Mouse (Mus musculus): ENCODE measurements at regions not wholly inside any gene's neighbourhood (a gene's known extent, or its start where the extent isn't known, plus 50 kb on each side); places are given as distances from the start of the nearest gene placed in this dataset.
A peak's percentile ranks its signal among the peaks of the same experiment; 100 is the strongest.

- Histone ChIP-seq H3K27ac (peak overlapping the region; percentile 70; the same call in 1 of the 2 replicates), H3K9me3 (replicated peaks) (no peaks in the 10 kb centered on the region), H3K36me3 (no peaks in the 10 kb centered on the region), H3K4me1 (peaks cover 9% of the 10 kb centered on the region), H3K4me3 (no peak overlapping the region), H3K27me3 (ENCODE audit: low read depth, poor library complexity, severe bottlenecking) (no peaks in the 10 kb centered on the region)
- DNase-seq (ENCODE audit: low spot score) = peak; percentile 40
- WGBS = 29% methylated on average over 4 of the region's 4 CpGs
Observed at GRCm38 (mm10) chr10:29921658-29922057, 278.7 kb downstream of the Cenpw start.

GRCm38 (mm10) chr10:29897780-29898363 is 302.5 kb downstream of the Cenpw start:
- Histone ChIP-seq H3K9me3 (replicated peaks) (no peaks in the 10 kb centered on the region), H3K36me3 (no peaks in the 10 kb centered on the region), H3K27me3 (ENCODE audit: low read depth, poor library complexity, severe bottlenecking) (no peaks in the 10 kb centered on the region), H3K4me3 (no peak overlapping the region), H3K4me1 (peaks cover 13% of the 10 kb centered on the region), H3K27ac (0 out of 2 replicates have a peak overlapping the region, but pooled peaks have one; percentile 39)
- no peak for DNase-seq (ENCODE audit: low spot score)
- WGBS = 67% methylated on average over 1 of the region's 1 CpGs

- Histone ChIP-seq H3K27ac (no peak overlapping the region), H3K4me1 (no peaks in the 10 kb centered on the region), H3K9me3 (replicated peaks) (no peaks in the 10 kb centered on the region), H3K36me3 (no peaks in the 10 kb centered on the region), H3K4me3 (no peak overlapping the region), H3K27me3 (ENCODE audit: low read depth, poor library complexity, severe bottlenecking) (no peaks in the 10 kb centered on the region)
- no peak for DNase-seq (ENCODE audit: low spot score)
Observed at GRCm38 (mm10) chr10:29864566-29864965, 328.9 kb upstream of the Rspo3 start.

- no peaks in the 10 kb centered on the region for H3K36me3 ChIP-seq
- no peak overlapping the region for H3K4me3 ChIP-seq
- H3K27me3 ChIP-seq (ENCODE audit: low read depth, poor library complexity, severe bottlenecking) = no peaks in the 10 kb centered on the region
- peaks cover 32% of the 10 kb centered on the region for H3K4me1 ChIP-seq
- DNase-seq (ENCODE audit: low spot score) = no peak
- no peaks in the 10 kb centered on the region for H3K9me3 ChIP-seq (replicated peaks)
- H3K27ac ChIP-seq = no peak overlapping the region
- under 1% methylated on average over 2 of the region's 2 CpGs for WGBS
Observed at GRCm38 (mm10) chr10:29855749-29856313, 320.2 kb upstream of the Rspo3 start.

GRCm38 (mm10) chr10:29852516-29852915 is 316.8 kb upstream of the Rspo3 start:
- H3K27ac ChIP-seq = no peak overlapping the region
- no peaks in the 10 kb centered on the region for H3K36me3 ChIP-seq
- H3K9me3 ChIP-seq (replicated peaks) = no peaks in the 10 kb centered on the region
- peaks cover 33% of the 10 kb centered on the region for H3K4me1 ChIP-seq
- no peak overlapping the region for H3K4me3 ChIP-seq
- WGBS = 13% methylated on average over 2 of the region's 2 CpGs
- peak; percentile 39 for DNase-seq (ENCODE audit: low spot score)
- H3K27me3 ChIP-seq (ENCODE audit: low read depth, poor library complexity, severe bottlenecking) = no peaks in the 10 kb centered on the region

GRCm38 (mm10) chr10:29824939-29825658 is 289.4 kb upstream of the Rspo3 start:
- Histone ChIP-seq H3K27ac (no peak overlapping the region), H3K4me3 (no peak overlapping the region), H3K4me1 (peaks cover 14% of the 10 kb centered on the region; the same call in 1 of the 2 replicates), H3K27me3 (ENCODE audit: low read depth, poor library complexity, severe bottlenecking) (no peaks in the 10 kb centered on the region), H3K36me3 (no peaks in the 10 kb centered on the region), H3K9me3 (replicated peaks) (no peaks in the 10 kb centered on the region)
- DNase-seq (ENCODE audit: low spot score) = no peak
- WGBS = 68% methylated on average over 5 of the region's 5 CpGs

- Histone ChIP-seq H3K4me1 (peaks cover 14% of the 10 kb centered on the region; the same call in 1 of the 2 replicates), H3K9me3 (replicated peaks) (no peaks in the 10 kb centered on the region), H3K36me3 (no peaks in the 10 kb centered on the region), H3K27ac (no peak overlapping the region), H3K27me3 (ENCODE audit: low read depth, poor library complexity, severe bottlenecking) (no peaks in the 10 kb centered on the region), H3K4me3 (no peak overlapping the region)
- DNase-seq (ENCODE audit: low spot score) = no peak
Observed at GRCm38 (mm10) chr10:29824413-29824812, 288.7 kb upstream of the Rspo3 start.

GRCm38 (mm10) chr10:29823177-29823576 is 287.5 kb upstream of the Rspo3 start:
- WGBS = 84% methylated on average over 2 of the region's 2 CpGs
- Histone ChIP-seq H3K4me3 (no peak overlapping the region), H3K9me3 (replicated peaks) (no peaks in the 10 kb centered on the region), H3K4me1 (peaks cover 14% of the 10 kb centered on the region; the same call in 1 of the 2 replicates), H3K27ac (no peak overlapping the region), H3K27me3 (ENCODE audit: low read depth, poor library complexity, severe bottlenecking) (no peaks in the 10 kb centered on the region), H3K36me3 (no peaks in the 10 kb centered on the region)
- DNase-seq (ENCODE audit: low spot score) = no peak

GRCm38 (mm10) chr10:29803915-29804545 is 268.4 kb upstream of the Rspo3 start:
- Histone ChIP-seq H3K27ac (no peak overlapping the region), H3K4me3 (no peak overlapping the region), H3K27me3 (ENCODE audit: low read depth, poor library complexity, severe bottlenecking) (no peaks in the 10 kb centered on the region), H3K36me3 (no peaks in the 10 kb centered on the region), H3K4me1 (0 out of 2 replicates have a peak, but pooled peaks cover 3% of the 10 kb centered on the region), H3K9me3 (replicated peaks) (no peaks in the 10 kb centered on the region)
- peak; percentile 52 for DNase-seq (ENCODE audit: low spot score)
- 49% methylated on average over 6 of the region's 6 CpGs for WGBS

- H3K27me3 ChIP-seq (ENCODE audit: low read depth, poor library complexity, severe bottlenecking) = no peaks in the 10 kb centered on the region
- H3K36me3 ChIP-seq = no peaks in the 10 kb centered on the region
- H3K27ac ChIP-seq = no peak overlapping the region
- H3K4me3 ChIP-seq = no peak overlapping the region
- 0 out of 2 replicates have a peak, but pooled peaks cover 3% of the 10 kb centered on the region for H3K4me1 ChIP-seq
- no peak for DNase-seq (ENCODE audit: low spot score)
- WGBS = 96% methylated on average over 3 of the region's 3 CpGs
- no peaks in the 10 kb centered on the region for H3K9me3 ChIP-seq (replicated peaks)
Observed at GRCm38 (mm10) chr10:29802637-29803036, 267.0 kb upstream of the Rspo3 start.

GRCm38 (mm10) chr10:29794663-29795062 is 259.0 kb upstream of the Rspo3 start:
- Histone ChIP-seq H3K36me3 (no peaks in the 10 kb centered on the region), H3K4me1 (peaks cover 31% of the 10 kb centered on the region), H3K27me3 (ENCODE audit: low read depth, poor library complexity, severe bottlenecking) (no peaks in the 10 kb centered on the region), H3K4me3 (no peak overlapping the region), H3K27ac (no peak overlapping the region), H3K9me3 (replicated peaks) (no peaks in the 10 kb centered on the region)
- no peak for DNase-seq (ENCODE audit: low spot score)
- 63% methylated on average over 1 of the region's 1 CpGs for WGBS

GRCm38 (mm10) chr10:29786220-29786810 is 250.6 kb upstream of the Rspo3 start:
- H3K36me3 ChIP-seq = no peaks in the 10 kb centered on the region
- no peak overlapping the region for H3K4me3 ChIP-seq
- no peak overlapping the region for H3K27ac ChIP-seq
- H3K27me3 ChIP-seq (ENCODE audit: low read depth, poor library complexity, severe bottlenecking) = no peaks in the 10 kb centered on the region
- WGBS = 64% methylated on average over 2 of the region's 2 CpGs
- no peak for DNase-seq (ENCODE audit: low spot score)
- H3K4me1 ChIP-seq = peaks cover 16% of the 10 kb centered on the region
- no peaks in the 10 kb centered on the region for H3K9me3 ChIP-seq (replicated peaks)

GRCm38 (mm10) chr10:29736677-29737076 is 201.0 kb upstream of the Rspo3 start:
- Histone ChIP-seq H3K27ac (no peak overlapping the region), H3K4me3 (no peak overlapping the region), H3K4me1 (peaks cover 15% of the 10 kb centered on the region), H3K27me3 (ENCODE audit: low read depth, poor library complexity, severe bottlenecking) (peaks cover 3% of the 10 kb centered on the region; the same call in 1 of the 2 replicates), H3K9me3 (replicated peaks) (no peaks in the 10 kb centered on the region), H3K36me3 (no peaks in the 10 kb centered on the region)
- DNase-seq (ENCODE audit: low spot score) = peak; percentile 37
- WGBS = 49% methylated on average over 3 of the region's 3 CpGs
